Mouse (Mus musculus): ENCODE data around the gene Ppp1r13b. TPM values are rescaled to one million over a fixed set of nuclear protein-coding genes. Genes with fewer than 3 reads are reported as not detected.

Gene Ppp1r13b
- polyA plus RNA-seq, 1 experiment from 2014 or later = 8.1 TPM

DNA sequence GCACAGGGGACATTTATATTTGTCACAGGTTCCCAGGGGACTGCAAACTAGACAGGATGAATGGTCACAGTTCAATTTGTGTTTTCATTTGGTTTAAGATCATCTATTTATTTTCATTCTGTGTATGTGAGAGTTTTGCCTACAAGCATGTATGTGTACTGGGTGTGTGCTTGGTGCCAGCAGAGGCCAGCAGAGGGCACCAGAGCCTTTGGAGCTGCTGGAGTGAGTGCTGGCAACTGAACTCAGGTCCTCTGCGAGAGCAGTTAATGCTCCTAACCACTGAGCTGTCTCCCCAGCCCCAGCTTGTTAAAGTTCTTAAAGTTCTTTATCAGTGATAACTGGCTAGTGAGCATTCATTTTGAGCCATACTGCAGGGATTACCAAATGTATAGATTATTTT, 128.4 kb downstream of the Ppp1r13b start:
- Histone ChIP-seq H3K27me3 (replicated peaks) (no peaks in the 10 kb centered on the region), H3K36me3 (peaks cover 98% of the 10 kb centered on the region), H3K4me1 (peaks cover under 1% of the 10 kb centered on the region; the same call in 1 of the 2 replicates), H3K4me3 (no peak overlapping the region), H3K9ac (no peak overlapping the region), H3K27ac (no peak overlapping the region), H3K9me3 (replicated peaks) (peaks cover 6% of the 10 kb centered on the region; the same call in 1 of the 2 replicates), H3K4me2 (no peak overlapping the region)
- no peak for ATAC-seq
- 90% methylated on average over 1 of the region's 1 CpGs for WGBS (ENCODE audit: insufficient replicate concordance)

Other genes with a start within 250 kb of the Ppp1r13b start
- gene Ckb, start 235.8 kb downstream of the Ppp1r13b start, polyA plus RNA-seq (2016; fragmentation: Nextera tagmentation; extraction: Ambion mirVana) = 54.1 and 54.6 TPM in 2 replicates
- 19.4 and 20.9 TPM in 2 replicates for gene Trmt61a, start 230.0 kb downstream of the Ppp1r13b start, polyA plus RNA-seq (2016; fragmentation: Nextera tagmentation; extraction: Ambion mirVana)
- gene Bag5, start 194.9 kb downstream of the Ppp1r13b start, polyA plus RNA-seq (2016; fragmentation: Nextera tagmentation; extraction: Ambion mirVana) = 28.4 and 28.5 TPM in 2 replicates
- 36.3 and 36.5 TPM in 2 replicates for gene Apopt1, start 194.8 kb downstream of the Ppp1r13b start, polyA plus RNA-seq (2016; fragmentation: Nextera tagmentation; extraction: Ambion mirVana)
- 35.6 TPM in 2 replicates for gene Klc1, start 149.3 kb downstream of the Ppp1r13b start, polyA plus RNA-seq (2016; fragmentation: Nextera tagmentation; extraction: Ambion mirVana)
- 7.7 and 8.2 TPM in 2 replicates for gene Xrcc3, start 94.2 kb downstream of the Ppp1r13b start, polyA plus RNA-seq (2016; fragmentation: Nextera tagmentation; extraction: Ambion mirVana)
- 60.6 and 61.9 TPM in 2 replicates for gene Zfyve21, start 93.9 kb downstream of the Ppp1r13b start, polyA plus RNA-seq (2016; fragmentation: Nextera tagmentation; extraction: Ambion mirVana)
- gene Atp5mpl, start 58.9 kb upstream of the Ppp1r13b start, polyA plus RNA-seq (2016; fragmentation: Nextera tagmentation; extraction: Ambion mirVana) = 593 and 604 TPM in 2 replicates
- 0.04 and 0.10 TPM in 2 replicates for gene Tdrd9, start 63.4 kb upstream of the Ppp1r13b start, polyA plus RNA-seq (2016; fragmentation: Nextera tagmentation; extraction: Ambion mirVana)
- not detected in 2 replicates for gene Rd3l, start 73.2 kb upstream of the Ppp1r13b start, polyA plus RNA-seq (2016; fragmentation: Nextera tagmentation; extraction: Ambion mirVana)
- 0.46 and 0.50 TPM in 2 replicates for gene Aspg, start 198.6 kb upstream of the Ppp1r13b start, polyA plus RNA-seq (2016; fragmentation: Nextera tagmentation; extraction: Ambion mirVana)
- gene Kif26a, start 238.1 kb upstream of the Ppp1r13b start, polyA plus RNA-seq (2016; fragmentation: Nextera tagmentation; extraction: Ambion mirVana) = 0.44 and 0.51 TPM in 2 replicates